Mouse (Mus musculus) C2C12 (cell line): ENCODE data around the gene Nr2f6. TPM values are rescaled to one million over a fixed set of nuclear protein-coding genes. Genes with fewer than 3 reads are reported as not detected.
"Not testable (repeated sequence)": the region's sequence is repeated elsewhere in the genome, so short reads cannot be mapped to it uniquely, and the experiment has no call there.

Experiments used
- H3K27me3 ChIP-seq: one replicate; pipeline ENCODE4 v1.6.1; 2011; ENCODE audit not compliant: control insufficient read depth, insufficient read depth, insufficient read length
- H3K36me3 ChIP-seq: one replicate; pipeline ENCODE4 v1.6.1; 2011; ENCODE audit not compliant: control insufficient read depth, insufficient read depth
- H3K4me3 ChIP-seq: one replicate; pipeline ENCODE4 v1.5.1; 2011; ENCODE audit warnings: mild to moderate bottlenecking, control low read depth; ENCODE audit not compliant: poor library complexity, insufficient read depth, severe bottlenecking
- H3K79me2 ChIP-seq: one replicate; pipeline ENCODE4 v1.6.1; 2011; ENCODE audit not compliant: control insufficient read depth, insufficient read depth
- H3K79me3 ChIP-seq: one replicate; pipeline ENCODE4 v1.6.1; 2011; ENCODE audit warnings: low read depth, control low read depth
- H3ac ChIP-seq: one replicate; pipeline ENCODE3; 2011; ENCODE audit warnings: low read depth; ENCODE audit not compliant: control insufficient read depth, insufficient read length
- CEBPB ChIP-seq: IDR thresholded peaks from one replicate; pipeline ENCODE4 v1.6.1; 2011; ENCODE audit warnings: low read depth, mild to moderate bottlenecking, control low read depth, moderate library complexity
- CTCF ChIP-seq: IDR thresholded peaks from one replicate; pipeline ENCODE4 v1.5.1; 2011; ENCODE audit not compliant: control insufficient read depth, insufficient read depth, insufficient read length
- FOSL1 ChIP-seq: IDR thresholded peaks from one replicate; pipeline ENCODE4 v1.8.0; 2011; ENCODE audit warnings: mild to moderate bottlenecking, low read length; ENCODE audit not compliant: poor library complexity, insufficient read depth, severe bottlenecking
- MAX ChIP-seq: IDR thresholded peaks from one replicate; pipeline ENCODE4 v1.6.1; 2011; ENCODE audit warnings: mild to moderate bottlenecking, control low read depth
- MYOD1 ChIP-seq: IDR thresholded peaks from one replicate; pipeline ENCODE4 v1.6.1; 2011; ENCODE audit warnings: low read depth; ENCODE audit not compliant: control insufficient read depth, insufficient read length
- MYOG ChIP-seq: IDR thresholded peaks from one replicate; pipeline ENCODE4 v1.6.1; 2011; ENCODE audit not compliant: control insufficient read depth, insufficient read length; ENCODE audit errors: extremely low read depth
- USF1 ChIP-seq: IDR thresholded peaks from one replicate; pipeline ENCODE4 v1.6.1; 2011; ENCODE audit warnings: low read depth, mild to moderate bottlenecking, control low read depth, moderate library complexity
- polyA plus RNA-seq: library from polyadenylated mRNA; unstranded; fragments of >200 nt; fragmentation: generic; extraction: Trizol; gene quantifications from one replicate; pipeline ENCODE4 v1.2.1, GENCODE M21; 2012; ENCODE audit warnings: missing spikeins

Nr2f6 gene
- polyA plus RNA-seq, 1 experiment = 73.0 TPM

DNA sequence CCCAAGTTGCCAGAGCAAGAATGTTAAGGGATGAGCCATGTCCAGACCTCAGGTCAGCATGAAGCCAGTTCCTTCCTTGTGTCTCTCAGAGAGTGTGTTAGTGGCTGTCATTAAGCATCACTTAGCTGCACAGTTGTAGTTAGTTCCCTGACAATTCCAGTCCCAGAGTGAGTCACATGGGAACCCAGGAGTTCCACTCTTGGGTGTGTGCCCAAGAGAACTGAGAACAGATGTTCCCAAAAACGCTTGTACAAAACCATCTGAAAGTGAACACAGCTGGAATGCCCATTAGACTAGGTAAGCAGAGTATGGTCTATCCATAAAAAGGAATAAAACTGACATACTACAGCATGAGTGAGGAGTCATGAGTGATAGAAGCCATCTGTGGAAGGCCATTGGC lies 35.2 kb downstream of the Nr2f6 start:
- peaks cover 75% of the 10 kb centered on the region for H3K36me3 ChIP-seq
- H3K79me3 ChIP-seq = no peaks in the 10 kb centered on the region
- no peak overlapping the region for H3K4me3 ChIP-seq
- TF ChIP-seq USF1 (no peak), MAX (no peak), CEBPB (no peak), FOSL1 (no peak), MYOG (no peak), CTCF (no peak), MYOD1 (no peak)
- H3K79me2 ChIP-seq = no peaks in the 10 kb centered on the region
- no peak overlapping the region for H3ac ChIP-seq
- H3K27me3 ChIP-seq = no peaks in the 10 kb centered on the region

GRCm38 (mm10) chr8:71340625-71341024 lies 41.1 kb downstream of the Nr2f6 start:
- Histone ChIP-seq H3ac (no peak overlapping the region), H3K27me3 (no peaks in the 10 kb centered on the region), H3K4me3 (no peak overlapping the region), H3K36me3 (peaks cover 42% of the 10 kb centered on the region), H3K79me2 (no peaks in the 10 kb centered on the region), H3K79me3 (no peaks in the 10 kb centered on the region)
- TF ChIP-seq CTCF (no peak), MYOD1 (no peak), MAX (no peak), MYOG (no peak), FOSL1 (no peak), USF1 (no peak), CEBPB (no peak)

- H3K79me2 ChIP-seq, H3K27me3 ChIP-seq, H3ac ChIP-seq, H3K79me3 ChIP-seq, H3K4me3 ChIP-seq: not testable (repeated sequence)
- H3K36me3 ChIP-seq = peaks cover 18% of the 10 kb centered on the region
Observed at GRCm38 (mm10) chr8:71337834-71338233, 43.9 kb downstream of the Nr2f6 start.

- no peaks in the 10 kb centered on the region for H3K27me3 ChIP-seq
- TF ChIP-seq CEBPB = no peak
- no peak for TF ChIP-seq CTCF
- TF ChIP-seq MYOG = no peak
- no peak for TF ChIP-seq MYOD1
- no peak for TF ChIP-seq FOSL1
- peaks cover 59% of the 10 kb centered on the region for H3K36me3 ChIP-seq
- H3K4me3 ChIP-seq = no peak overlapping the region
- H3ac ChIP-seq = no peak overlapping the region
- no peaks in the 10 kb centered on the region for H3K79me3 ChIP-seq
- no peaks in the 10 kb centered on the region for H3K79me2 ChIP-seq
Observed at GRCm38 (mm10) chr8:71324848-71325247, 56.9 kb downstream of the Nr2f6 start.

Other genes with a start within 250 kb of the Nr2f6 start
- 53.6 TPM for gene Myo9b, start 109.2 kb downstream of the Nr2f6 start, polyA plus RNA-seq
- gene Haus8, start 109.0 kb downstream of the Nr2f6 start, polyA plus RNA-seq = 40.4 TPM
- gene Use1, start 15.1 kb downstream of the Nr2f6 start, polyA plus RNA-seq = 105 TPM
- gene Ocel1, start 10.7 kb downstream of the Nr2f6 start, polyA plus RNA-seq = 11.2 TPM
- 0.04 TPM for gene Ushbp1, start 13.8 kb upstream of the Nr2f6 start, polyA plus RNA-seq
- 118 TPM for gene Babam1, start 14.9 kb upstream of the Nr2f6 start, polyA plus RNA-seq
- gene Ankle1, start 24.1 kb upstream of the Nr2f6 start, polyA plus RNA-seq = 6.3 TPM
- 73.6 TPM for gene Abhd8, start 81.7 kb upstream of the Nr2f6 start, polyA plus RNA-seq
- 121 TPM for gene Mrpl34, start 83.0 kb upstream of the Nr2f6 start, polyA plus RNA-seq
- gene Dda1, start 87.2 kb upstream of the Nr2f6 start, polyA plus RNA-seq = 104 TPM
- gene Ano8, start 104.0 kb upstream of the Nr2f6 start, polyA plus RNA-seq = 22.1 TPM
- gene Gtpbp3, start 106.1 kb upstream of the Nr2f6 start, polyA plus RNA-seq = 21.4 TPM
- 0.07 TPM for gene Plvap, start 129.8 kb upstream of the Nr2f6 start, polyA plus RNA-seq
- gene Ccdc194, start 143.8 kb upstream of the Nr2f6 start, polyA plus RNA-seq = 0.01 TPM
- gene Bst2, start 155.5 kb upstream of the Nr2f6 start, polyA plus RNA-seq = 12.1 TPM
- gene Mvb12a, start 161.0 kb upstream of the Nr2f6 start, polyA plus RNA-seq = 70.7 TPM
- gene Tmem221, start 176.9 kb upstream of the Nr2f6 start, polyA plus RNA-seq = 0.18 TPM
- gene Nxnl1, start 184.6 kb upstream of the Nr2f6 start, polyA plus RNA-seq = 0.02 TPM
- gene Slc27a1, start 186.9 kb upstream of the Nr2f6 start, polyA plus RNA-seq = 57.5 TPM
- 231 TPM for gene Pgls, start 210.2 kb upstream of the Nr2f6 start, polyA plus RNA-seq
- 2.4 TPM for gene Fam129c, start 215.7 kb upstream of the Nr2f6 start, polyA plus RNA-seq
- 72.3 TPM for gene Colgalt1, start 229.0 kb upstream of the Nr2f6 start, polyA plus RNA-seq